Mouse (Mus musculus): ENCODE data around the gene Tmed1. TPM values are rescaled to one million over a fixed set of nuclear protein-coding genes. Genes with fewer than 3 reads are reported as not detected.

Tmed1 gene
- polyA plus RNA-seq (2016; fragmentation: Nextera tagmentation; extraction: Ambion mirVana) = 68.0 and 68.2 TPM in 2 replicates

GRCm38 (mm10) chr9:21509772-21510688 is at the start of gene Tmed1:
TSS of gene Tmed1 (minus strand) at chr9:21510252.
- Histone ChIP-seq H3K9ac (peak within 1 kb of the TSS; percentile 71), H3K4me3 (replicated peaks) (peak within 1 kb of the TSS; percentile 71), H3K9me3 (no peaks in the 10 kb centered on the region), H3K27ac (peak within 1 kb of the TSS; percentile 92), H3K4me2 (peak within 1 kb of the TSS; percentile 66), H3K4me1 (peaks cover 18% of the 10 kb centered on the region), H3K36me3 (replicated peaks) (peaks cover 36% of the 10 kb centered on the region), H3K27me3 (no peaks in the 10 kb centered on the region)
- WGBS = under 1% methylated on average over 44 of the region's 44 CpGs
- peak; percentile 96 for ATAC-seq (ENCODE audit: low FRiP score)

- ATAC-seq (ENCODE audit: low FRiP score) = no peak
- Histone ChIP-seq H3K27me3 (no peaks in the 10 kb centered on the region), H3K9me3 (no peaks in the 10 kb centered on the region), H3K9ac (no peak overlapping the region), H3K4me3 (replicated peaks) (no peak overlapping the region), H3K4me2 (no peak overlapping the region), H3K4me1 (peaks cover 7% of the 10 kb centered on the region), H3K27ac (0 out of 2 replicates have a peak overlapping the region, but pooled peaks have one; percentile 5), H3K36me3 (replicated peaks) (peaks cover 30% of the 10 kb centered on the region)
- 96% methylated on average over 3 of the region's 3 CpGs for WGBS
Observed at GRCm38 (mm10) chr9:21559151-21559550, 49.1 kb upstream of the Tmed1 start.

GRCm38 (mm10) chr9:21558366-21558765 is 48.3 kb upstream of the Tmed1 start:
- peaks cover 34% of the 10 kb centered on the region for H3K36me3 ChIP-seq (replicated peaks)
- WGBS = 90% methylated on average over 4 of the region's 4 CpGs
- no peak overlapping the region for H3K4me3 ChIP-seq (replicated peaks)
- no peak overlapping the region for H3K4me2 ChIP-seq
- H3K27me3 ChIP-seq = no peaks in the 10 kb centered on the region
- ATAC-seq (ENCODE audit: low FRiP score) = no peak
- no peak overlapping the region for H3K9ac ChIP-seq
- H3K27ac ChIP-seq = no peak overlapping the region
- H3K4me1 ChIP-seq = peaks cover 7% of the 10 kb centered on the region
- H3K9me3 ChIP-seq = no peaks in the 10 kb centered on the region

GRCm38 (mm10) chr9:21557556-21557955 is 47.5 kb upstream of the Tmed1 start:
- H3K4me3 ChIP-seq (replicated peaks) = no peak overlapping the region
- 91% methylated on average over 2 of the region's 2 CpGs for WGBS
- no peak overlapping the region for H3K9ac ChIP-seq
- H3K27me3 ChIP-seq = no peaks in the 10 kb centered on the region
- no peak overlapping the region for H3K27ac ChIP-seq
- H3K9me3 ChIP-seq = no peaks in the 10 kb centered on the region
- peaks cover 7% of the 10 kb centered on the region for H3K4me1 ChIP-seq
- H3K4me2 ChIP-seq = no peak overlapping the region
- peaks cover 34% of the 10 kb centered on the region for H3K36me3 ChIP-seq (replicated peaks)
- no peak for ATAC-seq (ENCODE audit: low FRiP score)

- Histone ChIP-seq H3K4me1 (peaks cover 7% of the 10 kb centered on the region), H3K27me3 (no peaks in the 10 kb centered on the region), H3K9ac (no peak overlapping the region), H3K9me3 (no peaks in the 10 kb centered on the region), H3K4me3 (replicated peaks) (no peak overlapping the region), H3K27ac (no peak overlapping the region), H3K4me2 (no peak overlapping the region), H3K36me3 (replicated peaks) (peaks cover 34% of the 10 kb centered on the region)
- 92% methylated on average over 2 of the region's 2 CpGs for WGBS
- ATAC-seq (ENCODE audit: low FRiP score) = no peak
Observed at GRCm38 (mm10) chr9:21556996-21557395, 46.9 kb upstream of the Tmed1 start.

GRCm38 (mm10) chr9:21555198-21555742 is 45.2 kb upstream of the Tmed1 start:
- Histone ChIP-seq H3K27ac (no peak overlapping the region), H3K9me3 (no peaks in the 10 kb centered on the region), H3K36me3 (replicated peaks) (peaks cover 37% of the 10 kb centered on the region), H3K4me2 (no peak overlapping the region), H3K4me3 (replicated peaks) (no peak overlapping the region), H3K4me1 (peaks cover 7% of the 10 kb centered on the region), H3K27me3 (no peaks in the 10 kb centered on the region), H3K9ac (no peak overlapping the region)
- 86% methylated on average over 6 of the region's 6 CpGs for WGBS
- no peak for ATAC-seq (ENCODE audit: low FRiP score)

GRCm38 (mm10) chr9:21553607-21554273 is 43.7 kb upstream of the Tmed1 start:
- H3K36me3 ChIP-seq (replicated peaks) = peaks cover 38% of the 10 kb centered on the region
- no peak overlapping the region for H3K4me3 ChIP-seq (replicated peaks)
- H3K27me3 ChIP-seq = no peaks in the 10 kb centered on the region
- H3K4me1 ChIP-seq = peaks cover 13% of the 10 kb centered on the region
- H3K27ac ChIP-seq = no peak overlapping the region
- WGBS = 91% methylated on average over 6 of the region's 6 CpGs
- H3K9me3 ChIP-seq = no peaks in the 10 kb centered on the region
- no peak overlapping the region for H3K9ac ChIP-seq
- no peak overlapping the region for H3K4me2 ChIP-seq
- no peak for ATAC-seq (ENCODE audit: low FRiP score)

- Histone ChIP-seq H3K4me2 (no peak overlapping the region), H3K4me3 (replicated peaks) (no peak overlapping the region), H3K27ac (no peak overlapping the region), H3K4me1 (peaks cover 15% of the 10 kb centered on the region), H3K27me3 (no peaks in the 10 kb centered on the region), H3K9ac (no peak overlapping the region), H3K9me3 (no peaks in the 10 kb centered on the region), H3K36me3 (replicated peaks) (peaks cover 23% of the 10 kb centered on the region)
- WGBS = 94% methylated on average over 2 of the region's 2 CpGs
- ATAC-seq (ENCODE audit: low FRiP score) = no peak
Observed at GRCm38 (mm10) chr9:21551049-21551448, 41.0 kb upstream of the Tmed1 start.

- Histone ChIP-seq H3K9me3 (no peaks in the 10 kb centered on the region), H3K27ac (peak overlapping the region; percentile 99), H3K4me2 (peak overlapping the region; percentile 69), H3K4me3 (replicated peaks) (peak overlapping the region; percentile 79), H3K4me1 (peaks cover 29% of the 10 kb centered on the region), H3K36me3 (replicated peaks) (peaks cover 17% of the 10 kb centered on the region), H3K9ac (peak overlapping the region; percentile 95), H3K27me3 (no peaks in the 10 kb centered on the region)
- peak; percentile 43 for ATAC-seq (ENCODE audit: low FRiP score)
- WGBS = 1% methylated on average over 44 of the region's 66 CpGs
Observed at GRCm38 (mm10) chr9:21547075-21547941, 37.3 kb upstream of the Tmed1 start.

GRCm38 (mm10) chr9:21546789-21547074 is 36.7 kb upstream of the Tmed1 start, which contains the start of gene Carm1:
TSS of gene Carm1 (plus strand) at chr9:21546894.
- Histone ChIP-seq H3K27me3 (no peaks in the 10 kb centered on the region), H3K4me1 (peaks cover 29% of the 10 kb centered on the region), H3K27ac (peak within 1 kb of the TSS; percentile 99), H3K4me3 (replicated peaks) (peak within 1 kb of the TSS; percentile 79), H3K9ac (peak within 1 kb of the TSS; percentile 95), H3K4me2 (peak within 1 kb of the TSS; percentile 69), H3K36me3 (replicated peaks) (peaks cover 17% of the 10 kb centered on the region), H3K9me3 (no peaks in the 10 kb centered on the region)
- ATAC-seq (ENCODE audit: low FRiP score) = no peak; the same call in 1 of the 2 replicates
- 0% methylated on average over 11 of the region's 52 CpGs for WGBS

- H3K27me3 ChIP-seq = no peaks in the 10 kb centered on the region
- peak overlapping the region; percentile 79 for H3K4me3 ChIP-seq (replicated peaks)
- H3K4me2 ChIP-seq = peak overlapping the region; percentile 68
- H3K27ac ChIP-seq = peak overlapping the region; percentile 99
- ATAC-seq (ENCODE audit: low FRiP score) = peak; percentile 96
- under 1% methylated on average over 60 of the region's 67 CpGs for WGBS
- peaks cover 29% of the 10 kb centered on the region for H3K4me1 ChIP-seq
- H3K9ac ChIP-seq = peak overlapping the region; percentile 61
- H3K9me3 ChIP-seq = no peaks in the 10 kb centered on the region
- peaks cover 14% of the 10 kb centered on the region for H3K36me3 ChIP-seq (replicated peaks)
Observed at GRCm38 (mm10) chr9:21545916-21546788, 36.1 kb upstream of the Tmed1 start.
